Mouse (Mus musculus) stomach, postnatal 0 days (tissue): ENCODE measurements around the gene Ube2n. TPM values are rescaled to one million over a fixed set of nuclear protein-coding genes. Genes with fewer than 3 reads are reported as not detected.

Source experiments
- ATAC-seq: fragments of 200-750 bp; cut with Nextera tagmentation; 2 replicates; pipeline ENCODE4 v1.8.0; 2017; ENCODE audit not compliant: low FRiP score, low TSS enrichment
- DNase-seq: peaks from one replicate; pipeline ENCODE4 v3.0.0-alpha.2; 2016; ENCODE audit warnings: low spot score
- H3K27ac ChIP-seq: fragments of 300-500 bp; sonication (generic); replicated peaks from 2 replicates; pipeline ENCODE4 v1.5.1; 2014; ENCODE audit warnings: mild to moderate bottlenecking, control low read depth
- H3K27me3 ChIP-seq: fragments of 300-500 bp; sonication (generic); 2 replicates; pipeline ENCODE4 v1.6.1; 2014; ENCODE audit warnings: low read length; ENCODE audit not compliant: control insufficient read depth, insufficient read depth
- H3K36me3 ChIP-seq: fragments of 300-500 bp; sonication (generic); 2 replicates; pipeline ENCODE4 v1.6.1; 2014; ENCODE audit warnings: low read length, mixed read lengths; ENCODE audit not compliant: control insufficient read depth, insufficient read depth
- H3K4me1 ChIP-seq: fragments of 300-500 bp; sonication (generic); replicated peaks from 2 replicates; pipeline ENCODE4 v1.6.1; 2014; ENCODE audit warnings: antibody characterized with exemption; ENCODE audit not compliant: control insufficient read depth, insufficient read depth
- H3K4me2 ChIP-seq: fragments of 300-500 bp; sonication (generic); replicated peaks from 2 replicates; pipeline ENCODE4 v1.6.1; 2014; ENCODE audit warnings: low read depth, mild to moderate bottlenecking, control low read depth, moderate library complexity
- H3K4me3 ChIP-seq: fragments of 300-500 bp; sonication (generic); 2 replicates; pipeline ENCODE4 v1.5.1; 2014; ENCODE audit warnings: low read depth, low read length, control low read depth
- H3K9ac ChIP-seq: fragments of 300-500 bp; sonication (generic); 2 replicates; pipeline ENCODE4 v1.6.1; 2014; ENCODE audit warnings: mild to moderate bottlenecking, low read length, control low read depth, mixed read lengths
- H3K9me3 ChIP-seq: fragments of 300-500 bp; sonication (generic); 2 replicates; pipeline ENCODE4 v1.6.1; 2016; ENCODE audit warnings: low read length; ENCODE audit not compliant: control insufficient read depth
- CTCF ChIP-seq: IDR thresholded peaks from 2 replicates; pipeline ENCODE4 v1.5.1; 2016; ENCODE audit warnings: antibody characterized with exemption, low read depth, mild to moderate bottlenecking, moderate library complexity
- EP300 ChIP-seq: optimal IDR thresholded peaks from 2 replicates; pipeline ENCODE3; 2016; ENCODE audit warnings: antibody characterized with exemption
- WGBS: fragments of 180-500 bp; shearing (Covaris S2); extraction: QIAGEN DNeasy Blood & Tissue Kit; methylation state at CpG from one replicate; pipeline ENCODE4 v1.1.7; 2014; 5-methylcytosine and 5-hydroxymethylcytosine counted together
- microRNA-seq: library from miRNA; unstranded; fragments of <30 nt; microRNA quantifications from one replicate; pipeline ENCODE4, GENCODE M21; 2016
- polyA plus RNA-seq: library from polyadenylated mRNA; unstranded; fragments of >200 nt; fragmentation: Nextera tagmentation; extraction: Ambion mirVana; gene quantifications from 2 replicates; pipeline ENCODE4 v1.2.1, GENCODE M21; 2015

Ube2n gene
- polyA plus RNA-seq, 1 experiment from 2014 or later, result 229 TPM

GRCm38 (mm10) chr10:95585554-95585953 is 70.6 kb downstream of the Ube2n start:
- TF ChIP-seq EP300, result no peak
- TF ChIP-seq CTCF, result no peak
- Histone ChIP-seq H3K4me2 (no peak overlapping the region), H3K27ac (no peak overlapping the region), H3K36me3 (no peaks in the 10 kb centered on the region), H3K27me3 (no peaks in the 10 kb centered on the region), H3K9me3 (no peaks in the 10 kb centered on the region), H3K9ac (no peak overlapping the region), H3K4me3 (no peak overlapping the region), H3K4me1 (no peaks in the 10 kb centered on the region)
- 91% methylated on average over 6 of the region's 6 CpGs for WGBS
- no peak for ATAC-seq
- DNase-seq, result no peak

DNA sequence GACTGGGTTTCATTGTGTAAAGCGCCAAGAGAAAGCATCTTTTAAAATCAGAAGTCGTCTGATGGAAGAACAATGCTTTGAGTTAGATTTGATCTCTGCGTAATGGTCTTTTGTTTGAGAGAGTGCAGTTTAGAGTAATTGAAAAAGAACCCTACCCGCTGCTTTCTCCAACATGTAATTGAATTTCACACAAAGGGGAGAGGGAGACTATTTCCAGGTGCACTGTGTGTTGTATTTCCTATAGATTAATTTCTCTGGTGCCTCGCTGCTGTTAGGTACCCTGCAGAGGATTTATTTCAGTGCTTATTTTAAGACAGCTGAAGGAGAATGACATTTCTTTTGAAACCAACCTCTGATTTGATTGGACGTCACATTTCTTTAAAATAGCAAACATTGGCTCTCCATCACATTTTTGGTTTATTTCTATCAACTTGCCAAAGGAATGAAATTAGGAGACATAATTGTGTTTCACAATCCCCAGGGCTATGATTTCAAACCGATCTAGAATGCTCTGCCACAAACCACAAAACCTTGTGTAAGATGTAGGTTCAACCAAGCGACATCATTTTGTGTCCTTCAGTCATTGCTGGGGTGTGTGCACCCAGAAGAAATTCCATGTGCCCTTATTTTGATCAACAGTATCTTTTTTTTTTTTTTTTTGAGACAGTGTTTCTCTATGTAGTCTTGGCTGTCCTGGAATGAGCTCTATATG is 72.7 kb downstream of the Ube2n start:
- no peaks in the 10 kb centered on the region for H3K9me3 ChIP-seq
- no peak for DNase-seq

GRCm38 (mm10) chr10:95589196-95589595 is 74.3 kb downstream of the Ube2n start:
- Histone ChIP-seq H3K27ac (no peak overlapping the region), H3K36me3 (no peaks in the 10 kb centered on the region), H3K4me3 (no peak overlapping the region), H3K4me1 (no peaks in the 10 kb centered on the region), H3K4me2 (no peak overlapping the region), H3K9me3 (no peaks in the 10 kb centered on the region), H3K27me3 (no peaks in the 10 kb centered on the region), H3K9ac (no peak overlapping the region)
- 98% methylated on average over 4 of the region's 4 CpGs for WGBS
- no peak for TF ChIP-seq EP300
- no peak for TF ChIP-seq CTCF
- DNase-seq, result no peak
- ATAC-seq, result no peak

More for the DNA sequence above, 72.7 kb downstream of the Ube2n start:
- Histone ChIP-seq H3K4me2 (no peak overlapping the region), H3K4me3 (no peak overlapping the region), H3K36me3 (no peaks in the 10 kb centered on the region), H3K4me1 (no peaks in the 10 kb centered on the region), H3K27me3 (no peaks in the 10 kb centered on the region), H3K9ac (no peak overlapping the region), H3K27ac (no peak overlapping the region)
- no peak for TF ChIP-seq EP300
- no peak for TF ChIP-seq CTCF
- WGBS, result 75% methylated on average over 8 of the region's 8 CpGs
- ATAC-seq, result no peak

DNA sequence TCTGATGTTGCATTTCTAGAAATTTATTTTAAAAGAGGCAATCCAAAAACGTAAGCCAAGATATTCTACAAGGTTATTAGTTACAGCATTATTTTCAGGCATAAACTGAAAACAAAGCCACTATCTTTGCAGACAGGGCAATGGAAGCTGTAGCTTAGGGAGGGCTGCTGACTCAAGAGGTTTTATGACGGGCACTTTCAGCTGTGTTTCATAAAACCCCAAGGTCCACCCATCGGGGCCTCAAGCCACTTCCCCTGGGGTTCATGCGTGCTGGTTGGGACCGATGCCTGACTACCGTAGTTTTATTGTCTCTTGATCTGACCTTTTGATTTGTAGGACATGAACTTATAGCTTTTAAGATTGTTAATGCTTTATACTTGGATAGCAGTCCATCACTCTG is 75.3 kb downstream of the Ube2n start:
- Histone ChIP-seq H3K36me3 (no peaks in the 10 kb centered on the region), H3K27ac (no peak overlapping the region), H3K4me3 (no peak overlapping the region), H3K4me1 (no peaks in the 10 kb centered on the region), H3K9ac (no peak overlapping the region), H3K9me3 (no peaks in the 10 kb centered on the region), H3K4me2 (no peak overlapping the region), H3K27me3 (no peaks in the 10 kb centered on the region)
- WGBS, result 89% methylated on average over 6 of the region's 6 CpGs
- TF ChIP-seq CTCF, result no peak
- TF ChIP-seq EP300, result no peak
- no peak for ATAC-seq
- DNase-seq, result no peak

GRCm38 (mm10) chr10:95591257-95591656 is 76.3 kb downstream of the Ube2n start:
- no peak for DNase-seq
- TF ChIP-seq CTCF (no peak), EP300 (no peak)
- no peaks in the 10 kb centered on the region for H3K36me3 ChIP-seq
- no peak overlapping the region for H3K4me3 ChIP-seq
- 71% methylated on average over 4 of the region's 4 CpGs for WGBS
- H3K27ac ChIP-seq, result no peak overlapping the region
- no peak overlapping the region for H3K4me2 ChIP-seq
- no peak; the same call in 1 of the 2 replicates for ATAC-seq
- H3K9me3 ChIP-seq, result no peaks in the 10 kb centered on the region
- H3K4me1 ChIP-seq, result no peaks in the 10 kb centered on the region
- no peaks in the 10 kb centered on the region for H3K27me3 ChIP-seq
- H3K9ac ChIP-seq, result no peak overlapping the region

DNA sequence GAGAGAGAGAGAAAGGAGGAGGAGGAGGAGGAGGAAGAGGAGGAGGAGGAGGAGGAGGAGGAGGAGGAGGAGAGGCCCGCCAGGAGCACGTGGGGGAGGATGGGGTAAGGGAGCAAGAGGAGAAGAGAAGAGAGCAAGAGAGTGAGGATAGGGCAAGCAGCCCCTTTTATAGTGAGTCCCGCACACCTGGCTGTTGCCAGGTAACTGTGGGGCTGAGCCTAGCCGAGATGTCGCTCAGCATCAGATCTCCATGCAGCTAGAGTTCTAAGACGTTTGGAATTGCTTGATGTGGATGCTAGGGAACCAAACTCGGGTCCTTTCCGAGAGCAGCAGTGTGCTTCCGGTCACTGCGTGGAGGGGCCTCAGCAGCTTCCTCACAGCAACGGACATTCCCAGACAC is 79.5 kb downstream of the Ube2n start:
- Histone ChIP-seq H3K4me2 (no peak overlapping the region), H3K9me3 (no peaks in the 10 kb centered on the region), H3K4me3 (no peak overlapping the region), H3K36me3 (no peaks in the 10 kb centered on the region), H3K27me3 (no peaks in the 10 kb centered on the region), H3K4me1 (no peaks in the 10 kb centered on the region), H3K9ac (no peak overlapping the region), H3K27ac (no peak overlapping the region)
- no peak for DNase-seq
- WGBS, result 72% methylated on average over 9 of the region's 11 CpGs
- no peak for TF ChIP-seq CTCF
- TF ChIP-seq EP300, result no peak
- no peak for ATAC-seq

Small RNA genes lying within 50 kb of the gene (microRNA-seq; reads per million reads assigned to microRNA genes)
- gene Mir3058, result 4.2 reads per million, percentile 5 among the genes with 10 or more reads in this experiment

Other genes with a start within 250 kb of the Ube2n start
- gene Cradd, start 191.0 kb upstream of the Ube2n start, polyA plus RNA-seq, result 9.8 and 12.5 TPM in 2 replicates
- 90.4 and 92.3 TPM in 2 replicates for gene Socs2, start 98.0 kb upstream of the Ube2n start, polyA plus RNA-seq
- 277 and 291 TPM in 2 replicates for gene Mrpl42, start 13.2 kb upstream of the Ube2n start, polyA plus RNA-seq
- 46.1 and 47.5 TPM in 2 replicates for gene Nudt4, start 49.0 kb downstream of the Ube2n start, polyA plus RNA-seq
- not detected in 2 replicates for gene Anapc15-ps, start 158.3 kb downstream of the Ube2n start, polyA plus RNA-seq